Mouse (Mus musculus) myocyte (in vitro differentiated cells): ENCODE data around the gene Cuedc1.

Experiments used
- CEBPB ChIP-seq: IDR thresholded peaks from 2 replicates; pipeline ENCODE4 v1.6.1; 2011; ENCODE audit warnings: mild to moderate bottlenecking, moderate library complexity; ENCODE audit not compliant: poor library complexity, insufficient read depth, severe bottlenecking
- E2F4 ChIP-seq: IDR thresholded peaks from one replicate; pipeline ENCODE4 v1.6.1; 2011; ENCODE audit warnings: mild to moderate bottlenecking, control low read depth, moderate library complexity; ENCODE audit not compliant: insufficient read depth
- MAX ChIP-seq: IDR thresholded peaks from one replicate; pipeline ENCODE4 v1.6.1; 2011; ENCODE audit warnings: low read depth, mild to moderate bottlenecking, control low read depth
- MYOD1 ChIP-seq, 3 experiments: IDR thresholded peaks; one replicate each; pipeline ENCODE4 v1.6.1; 2011; ENCODE audit warnings: control low read depth in 2 of 3, low read depth in 2 of 3, mild to moderate bottlenecking in 2 of 3, moderate library complexity in 1 of 3; ENCODE audit not compliant: insufficient read length in 2 of 3, control insufficient read depth in 1 of 3
- MYOG ChIP-seq, 3 experiments: IDR thresholded peaks; one replicate each; pipeline ENCODE4 v1.6.1; 2011; ENCODE audit warnings: control low read depth in 2 of 3, low read depth in 2 of 3, mild to moderate bottlenecking in 2 of 3; ENCODE audit not compliant: insufficient read length in 2 of 3, control insufficient read depth in 1 of 3, insufficient read depth in 1 of 3
- POLR2A ChIP-seq: IDR thresholded peaks from one replicate; pipeline ENCODE4 v1.6.1; 2011; ENCODE audit warnings: low read depth, mild to moderate bottlenecking, control low read depth, moderate library complexity; ENCODE audit not compliant: insufficient read length
- POLR2AphosphoS2 ChIP-seq: IDR thresholded peaks from one replicate; pipeline ENCODE4 v1.6.1; 2011; ENCODE audit warnings: low read depth, control low read depth; ENCODE audit not compliant: insufficient read length
- SRF ChIP-seq: IDR thresholded peaks from one replicate; pipeline ENCODE4 v1.6.1; 2011; ENCODE audit warnings: low read depth; ENCODE audit not compliant: control insufficient read depth, insufficient read length
- TCF12 ChIP-seq: IDR thresholded peaks from one replicate; pipeline ENCODE4 v1.6.1; 2011; ENCODE audit warnings: mild to moderate bottlenecking, control low read depth; ENCODE audit not compliant: poor library complexity, insufficient read depth, severe bottlenecking
- TCF3 ChIP-seq: IDR thresholded peaks from one replicate; pipeline ENCODE4 v1.6.1; 2011; ENCODE audit warnings: low read depth, control low read depth; ENCODE audit not compliant: insufficient read length
- USF1 ChIP-seq: IDR thresholded peaks from one replicate; pipeline ENCODE4 v1.6.1; 2011; ENCODE audit warnings: low read depth, mild to moderate bottlenecking, control low read depth, moderate library complexity

DNA sequence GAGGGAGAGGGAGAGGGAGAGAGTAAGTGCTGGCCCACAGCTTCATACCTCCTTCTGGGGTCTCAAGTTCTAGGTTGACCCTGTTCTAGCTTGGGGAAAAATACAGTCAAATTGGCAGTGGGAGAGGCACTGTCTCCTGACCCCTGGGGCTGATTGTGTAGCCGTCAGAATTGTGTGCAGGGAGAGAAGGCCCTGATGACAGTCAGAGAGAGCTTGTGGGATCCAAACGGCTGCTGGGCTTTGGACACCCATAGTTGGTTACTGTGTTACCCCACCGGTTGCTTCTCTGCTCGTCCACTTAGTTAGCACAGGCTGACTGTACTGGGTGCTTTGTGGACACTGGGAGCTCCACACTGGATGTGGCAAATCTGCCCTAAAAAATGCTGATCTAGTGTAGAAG lies 64.9 kb downstream of the Cuedc1 start:
- TF ChIP-seq POLR2AphosphoS2 = no peak
- TF ChIP-seq MAX = no peak
- TF ChIP-seq POLR2A = no peak
- TF ChIP-seq USF1 = no peak
- TF ChIP-seq TCF3 = no peak
- TF ChIP-seq CEBPB = no peak
- TF ChIP-seq TCF12 = no peak
- TF ChIP-seq MYOG (IDR thresholded peaks at IDR 0.05; ENCODE audit: control insufficient read depth in 1 of 3, insufficient read depth in 1 of 3, insufficient read length in 2 of 3, low read depth in 2 of 3) = no peak
- no peak for TF ChIP-seq E2F4
- no peak for TF ChIP-seq MYOD1 (IDR thresholded peaks at IDR 0.05; ENCODE audit: control insufficient read depth in 1 of 3, insufficient read length in 2 of 3, low read depth in 2 of 3)
- no peak for TF ChIP-seq SRF
